Mouse (Mus musculus) thymus, adult 2 months (tissue): Measurements from ENCODE around the gene Tm9sf3.

Experiments
- CTCF ChIP-seq: fragments of 200-500 bp; IDR thresholded peaks from 2 replicates; pipeline ENCODE4 v1.5.1; 2012; ENCODE audit warnings: mild to moderate bottlenecking, control low read depth, low read length, moderate library complexity, borderline replicate concordance; ENCODE audit not compliant: control insufficient read depth, poor library complexity, insufficient read depth; ENCODE audit errors: extremely low read depth
- POLR2A ChIP-seq: fragments of 200-500 bp; IDR thresholded peaks from 2 replicates; pipeline ENCODE4 v1.6.1; 2012; ENCODE audit warnings: mild to moderate bottlenecking, low read length, control low read depth, moderate library complexity; ENCODE audit not compliant: control insufficient read depth, poor library complexity, insufficient read depth; ENCODE audit errors: extremely low read depth

DNA sequence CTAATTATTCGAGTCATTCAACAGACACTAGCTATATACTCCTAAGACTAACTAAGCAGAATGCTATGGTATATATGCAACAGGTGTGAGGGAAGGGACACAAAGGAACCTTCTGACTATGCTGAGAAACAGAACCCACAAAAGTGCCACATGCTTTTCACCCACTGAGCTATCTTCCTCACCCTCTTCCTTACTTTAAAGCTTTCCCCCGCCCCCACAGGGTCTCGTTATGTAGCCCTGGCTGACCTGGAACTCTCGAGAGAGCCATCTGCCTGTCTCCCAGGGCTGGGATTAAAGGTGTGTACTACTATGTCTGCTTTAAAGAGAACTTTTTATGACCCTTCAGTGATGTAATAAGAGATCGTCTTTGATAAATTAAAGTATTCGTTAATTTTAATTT, 4.5 kb downstream of the Tm9sf3 start:
- TF ChIP-seq POLR2A (no peak), CTCF (no peak)
